Mouse (Mus musculus) heart, postnatal 0 days (tissue): ENCODE results near the gene Zeb2.

ENCODE experiments used
- CTCF ChIP-seq: IDR thresholded peaks from 2 replicates; pipeline ENCODE4 v1.5.1; 2016; ENCODE audit warnings: antibody characterized with exemption, control low read depth, low read depth
- EP300 ChIP-seq: IDR thresholded peaks from 2 replicates; pipeline ENCODE4 v1.6.1; 2016; ENCODE audit warnings: antibody characterized with exemption, low read depth

GRCm38 (mm10) chr2:45109951-45110756 lies 7.0 kb downstream of the Zeb2 start:
- TF ChIP-seq CTCF (no peak), EP300 (no peak)
